Mouse (Mus musculus): Measurements from ENCODE around the gene Iqcn.
A peak's percentile ranks its signal among the peaks of the same experiment; 100 is the strongest.

The Iqcn gene

GRCm38 (mm10) chr8:70755661-70756475 is 52.6 kb downstream of the Iqcn start:
- ATAC-seq (ENCODE audit: low TSS enrichment), result no peak

GRCm38 (mm10) chr8:70756476-70757040 is 53.3 kb downstream of the Iqcn start:
- no peak for ATAC-seq (ENCODE audit: low TSS enrichment)

DNA sequence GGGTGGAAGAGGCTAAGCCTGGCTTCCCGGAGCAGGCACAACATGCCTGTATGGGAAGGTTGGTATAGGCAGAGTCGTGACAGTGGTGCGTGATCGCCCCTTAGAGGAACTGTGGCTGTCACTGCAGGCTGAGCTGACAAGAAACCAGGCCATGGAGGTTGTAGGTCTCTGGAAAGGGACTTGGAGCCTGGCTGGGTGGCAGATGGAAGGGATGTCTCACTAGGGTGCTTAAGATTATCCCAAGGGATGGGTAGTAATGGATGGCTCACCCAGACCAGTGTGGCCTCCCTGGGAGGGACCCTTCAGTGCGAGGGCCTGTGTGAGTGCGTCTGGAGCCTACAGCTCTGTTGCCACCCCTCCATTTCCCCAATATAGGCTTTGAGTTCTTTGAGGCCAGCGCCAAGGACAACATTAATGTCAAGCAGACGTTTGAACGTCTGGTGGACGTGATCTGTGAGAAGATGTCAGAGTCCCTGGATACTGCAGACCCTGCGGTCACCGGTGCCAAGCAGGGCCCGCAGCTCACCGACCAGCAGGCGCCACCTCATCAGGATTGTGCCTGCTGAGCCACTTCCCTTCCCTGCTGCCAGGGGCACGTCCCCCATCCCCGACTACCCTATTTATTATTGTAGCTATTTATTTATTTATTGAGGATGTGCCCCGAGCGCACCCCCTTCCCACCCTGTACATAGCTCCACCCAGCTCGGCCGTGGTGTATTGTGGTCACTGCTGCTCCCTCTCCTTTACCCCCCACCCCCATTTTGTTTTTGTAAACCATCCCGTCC is 54.5 kb downstream of the Iqcn start:
- ATAC-seq (ENCODE audit: low TSS enrichment), result no peak

GRCm38 (mm10) chr8:70758308-70758615 is 55.0 kb downstream of the Iqcn start:
- no peak for ATAC-seq (ENCODE audit: low TSS enrichment)

DNA sequence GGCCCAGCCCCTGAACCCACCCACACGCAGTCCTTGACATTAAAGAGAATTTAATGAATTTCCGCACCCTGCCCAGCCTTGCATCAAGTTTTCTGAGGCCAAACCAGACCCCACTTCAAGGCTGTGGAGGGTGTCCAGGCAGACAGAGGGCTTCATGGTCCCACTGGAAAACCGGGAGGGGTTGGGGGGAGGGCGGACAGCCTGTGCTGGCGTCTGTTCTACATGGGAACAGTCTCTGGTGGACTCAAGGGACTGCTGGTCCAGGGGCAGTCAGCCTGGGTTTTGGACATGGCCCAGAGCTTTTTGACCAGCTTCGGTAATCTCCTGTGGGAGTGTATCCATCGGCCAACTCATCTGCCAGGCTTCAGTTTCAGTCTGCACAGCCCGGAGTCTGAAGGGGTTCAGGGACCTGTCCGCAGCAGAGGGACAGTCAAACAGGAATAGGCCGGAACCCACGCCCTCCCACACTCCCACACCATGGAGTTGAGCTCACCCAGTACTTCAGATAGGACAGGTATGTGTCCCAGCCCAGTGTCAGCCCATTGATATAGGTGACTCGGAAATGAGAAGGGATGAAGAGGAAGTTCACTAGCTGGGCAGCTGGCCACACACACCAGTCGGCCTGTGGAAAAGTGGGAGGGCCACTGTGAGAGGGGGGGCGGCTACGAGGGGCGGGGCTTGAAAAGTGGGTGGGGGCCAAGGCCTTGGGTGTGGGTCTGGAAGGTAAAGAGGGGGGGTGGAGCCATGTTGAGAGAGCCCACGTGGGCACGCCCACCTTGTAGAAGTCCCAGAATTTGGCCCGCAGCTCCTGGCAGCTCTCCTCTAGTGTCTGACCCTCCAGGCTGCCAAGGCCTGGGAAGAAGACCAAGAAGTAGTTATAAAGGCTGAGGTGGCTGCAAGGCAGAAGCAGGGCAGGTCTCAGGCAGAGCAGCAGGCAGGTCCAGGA is 55.6 kb downstream of the Iqcn start:
- ATAC-seq (ENCODE audit: low TSS enrichment), result no peak

- peak; percentile 2; the same call in 1 of the 2 replicates for ATAC-seq (ENCODE audit: low TSS enrichment)
These were observed 57.1 kb downstream of the Iqcn start for GRCm38 (mm10) chr8:70760350-70760749.

DNA sequence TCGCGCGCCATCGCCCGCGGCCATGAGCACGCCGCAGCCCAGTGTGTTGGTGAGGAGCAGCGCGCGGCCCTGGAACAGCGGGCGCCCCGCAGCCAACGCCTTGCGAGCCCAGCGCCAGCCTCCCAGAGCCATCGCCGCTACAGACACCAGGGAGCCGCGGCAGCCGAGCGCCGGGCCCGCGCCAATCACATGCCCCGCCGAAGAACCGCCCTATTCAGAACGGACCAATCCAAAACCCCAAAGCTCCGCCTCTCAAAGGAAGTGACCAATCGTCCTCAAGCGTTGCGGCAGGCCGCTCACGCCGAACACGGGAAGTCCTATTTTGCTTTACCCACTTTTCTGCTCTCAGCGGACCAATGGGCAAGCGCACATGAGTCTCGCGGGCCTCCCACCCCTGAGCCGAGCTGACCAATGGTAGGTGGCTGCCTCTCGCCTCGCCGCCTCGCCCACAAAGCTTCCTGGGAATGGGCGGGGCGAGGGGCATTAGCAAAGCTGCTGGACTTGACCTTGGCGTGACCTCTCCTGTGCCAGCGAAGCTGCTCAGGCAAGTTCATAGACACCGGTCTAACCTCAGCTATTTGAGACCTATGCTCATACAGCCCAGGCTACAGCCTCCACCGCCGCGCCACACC is 57.6 kb downstream of the Iqcn start, which contains the start of gene Mpv17l2:
TSS of gene Mpv17l2 (minus strand) at position 172 of the 632 bp plus-strand sequence.
- peak; percentile 82 for ATAC-seq (ENCODE audit: low TSS enrichment)

- no peak for ATAC-seq (ENCODE audit: low TSS enrichment)
These were observed 58.9 kb downstream of the Iqcn start for GRCm38 (mm10) chr8:70762118-70762517.

- no peak for ATAC-seq (ENCODE audit: low TSS enrichment)
These were observed 60.1 kb downstream of the Iqcn start for GRCm38 (mm10) chr8:70763354-70763753.

DNA sequence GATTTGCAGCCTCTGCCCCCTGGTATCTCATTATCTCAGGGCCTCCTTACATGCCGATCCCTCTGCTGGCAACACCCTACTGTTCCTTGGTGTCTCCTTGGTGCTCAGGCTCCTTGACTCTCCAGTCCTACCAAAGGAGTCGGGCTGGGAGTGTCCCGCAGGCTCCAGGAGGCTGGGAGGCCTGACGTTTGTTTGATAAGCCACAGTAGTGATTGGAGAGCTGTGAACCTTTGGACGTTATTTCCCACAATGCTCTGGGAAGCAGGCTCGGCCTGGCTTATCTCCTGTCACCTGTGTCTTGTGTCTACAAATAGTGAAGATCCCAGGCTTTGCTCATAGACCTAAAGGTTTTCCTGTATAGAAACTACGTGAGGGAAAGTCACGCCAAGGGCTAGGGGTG is 60.8 kb downstream of the Iqcn start:
- no peak for ATAC-seq (ENCODE audit: low TSS enrichment)

GRCm38 (mm10) chr8:70764676-70765075 is 61.4 kb downstream of the Iqcn start:
- ATAC-seq (ENCODE audit: low TSS enrichment), result no peak

GRCm38 (mm10) chr8:70765329-70765728 is 62.1 kb downstream of the Iqcn start:
- ATAC-seq (ENCODE audit: low TSS enrichment), result no peak

GRCm38 (mm10) chr8:70765838-70766570 is 62.7 kb downstream of the Iqcn start:
- no peak for ATAC-seq (ENCODE audit: low TSS enrichment)

- ATAC-seq (ENCODE audit: low TSS enrichment), result no peak; the same call in 1 of the 2 replicates
These were observed 63.5 kb downstream of the Iqcn start for GRCm38 (mm10) chr8:70766571-70767440.
